Mouse (Mus musculus) CD4-positive, CD25-positive, alpha-beta regulatory T cell, adult 4 months (primary cell): ENCODE data around the gene Gm609. TPM values are rescaled to one million over a fixed set of nuclear protein-coding genes. Genes with fewer than 3 reads are reported as not detected.
A peak's percentile ranks its signal among the peaks of the same experiment; 100 is the strongest.
"Not testable (repeated sequence)": the region's sequence is repeated elsewhere in the genome, so short reads cannot be mapped to it uniquely, and the experiment has no call there.

Source experiments
- ATAC-seq: one replicate; pipeline ENCODE4 v1.8.0; 2017
- polyA plus RNA-seq, 2 experiments: library from polyadenylated mRNA; unstranded; fragments of 100-300 nt; shearing (Covaris generic); gene quantifications; one replicate each; pipeline ENCODE4 v1.2.1; 2017

The Gm609 gene
- under 1 TPM in 1 of 2 experiments, not detected in 1; 0.19 TPM for polyA plus RNA-seq

GRCm38 (mm10) chr16:45492927-45493326, at the start of gene Gm609:
Gm609 (minus strand) TSS chr16:45492969.
- no peak for ATAC-seq

GRCm38 (mm10) chr16:45542108-45542507, 49.3 kb upstream of the Gm609 start:
- no peak for ATAC-seq

GRCm38 (mm10) chr16:45538342-45538741, 45.6 kb upstream of the Gm609 start:
- ATAC-seq = not testable (repeated sequence)

GRCm38 (mm10) chr16:45535009-45535408, 42.2 kb upstream of the Gm609 start, which contains the start of gene Slc9c1:
Slc9c1 (plus strand) TSS chr16:45535309.
- no peak for ATAC-seq

DNA sequence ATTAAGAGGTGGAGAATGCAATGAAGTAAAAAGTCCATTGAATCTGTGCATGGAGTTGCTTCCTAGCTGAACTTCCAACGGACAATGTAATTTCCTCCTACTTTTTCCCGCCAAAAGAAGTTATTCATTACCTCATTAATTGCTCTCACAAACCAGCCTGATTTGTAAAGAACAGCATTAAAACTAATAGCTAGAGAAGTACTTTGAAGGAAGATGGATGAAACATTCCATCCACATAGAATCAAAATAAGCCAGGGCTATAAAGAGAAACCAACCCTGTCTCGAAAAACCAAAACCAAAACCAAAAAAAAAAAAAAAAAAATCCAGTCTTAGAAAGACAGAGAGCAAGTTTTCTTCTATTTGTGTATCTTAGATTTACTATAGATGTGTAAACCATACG, 39.2 kb upstream of the Gm609 start, which contains the start of gene Gm17783:
TSS of gene Gm17783 (minus strand) at position 101 of the 400 bp plus-strand sequence.
- ATAC-seq = no peak

DNA sequence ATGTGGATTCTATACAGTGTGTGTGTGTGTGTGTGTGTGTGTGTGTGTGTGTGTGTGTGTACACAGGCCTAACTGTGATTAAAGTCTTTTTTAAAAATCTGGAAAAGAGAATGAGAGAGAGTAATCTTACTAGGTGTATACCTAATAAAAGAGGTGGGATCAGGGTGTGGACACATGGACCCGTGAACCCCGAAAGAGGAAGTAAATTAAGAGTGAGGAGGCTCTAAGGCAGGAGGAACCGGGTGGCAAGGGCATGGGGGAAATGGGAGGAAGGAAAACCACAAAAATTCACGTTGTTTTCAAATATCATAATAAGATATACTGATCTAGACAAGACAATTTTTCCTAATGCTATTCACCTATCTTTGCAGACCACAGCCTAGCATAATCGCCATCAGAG, 32.8 kb upstream of the Gm609 start:
- no peak for ATAC-seq

GRCm38 (mm10) chr16:45495326-45495725, 2.6 kb upstream of the Gm609 start:
- no peak for ATAC-seq

DNA sequence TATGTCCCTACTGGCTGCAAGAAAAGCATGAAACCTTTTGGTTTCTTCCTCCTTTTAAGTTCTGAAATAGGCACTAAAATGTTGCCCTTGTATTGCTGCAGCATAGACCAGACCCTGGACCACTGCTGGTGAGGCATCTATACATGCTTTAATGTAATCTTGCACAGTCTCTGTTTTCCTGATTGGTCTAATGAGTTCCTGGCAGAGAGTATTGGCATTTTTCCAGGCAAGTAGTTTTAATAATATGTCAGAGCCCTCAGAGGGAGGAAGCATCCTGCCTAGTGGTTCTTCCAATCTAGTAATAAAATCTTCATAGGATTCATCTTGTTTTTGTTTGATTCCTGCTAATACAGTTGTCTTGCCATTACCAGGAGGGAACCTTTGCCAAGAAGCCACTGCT, 15.8 kb downstream of the Gm609 start:
- no peak for ATAC-seq

- ATAC-seq = not testable (repeated sequence)
Observed at GRCm38 (mm10) chr16:45471836-45472235, 20.9 kb downstream of the Gm609 start.

GRCm38 (mm10) chr16:45454762-45455161, 38.0 kb downstream of the Gm609 start:
- ATAC-seq = no peak

GRCm38 (mm10) chr16:45437230-45437739, 55.5 kb downstream of the Gm609 start:
- no peak for ATAC-seq

DNA sequence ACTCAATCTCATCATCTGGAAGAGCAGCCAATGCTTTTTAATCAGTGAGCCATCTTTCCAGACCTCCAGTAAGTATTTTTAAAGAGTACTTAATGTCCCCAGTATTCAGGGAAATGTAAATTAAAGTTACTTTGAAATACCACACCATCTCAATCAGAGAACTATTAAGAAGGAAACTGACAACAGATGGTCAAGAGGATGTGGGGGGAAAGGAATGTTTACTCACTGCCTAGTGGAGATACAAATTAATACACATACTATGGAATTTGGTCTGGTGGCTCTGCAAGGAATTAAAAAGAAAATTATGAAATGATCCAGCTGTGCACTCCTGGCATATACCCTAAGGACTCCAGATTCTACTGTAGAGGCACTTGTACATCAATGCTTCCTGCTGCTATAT, 57.2 kb downstream of the Gm609 start:
- no peak for ATAC-seq

DNA sequence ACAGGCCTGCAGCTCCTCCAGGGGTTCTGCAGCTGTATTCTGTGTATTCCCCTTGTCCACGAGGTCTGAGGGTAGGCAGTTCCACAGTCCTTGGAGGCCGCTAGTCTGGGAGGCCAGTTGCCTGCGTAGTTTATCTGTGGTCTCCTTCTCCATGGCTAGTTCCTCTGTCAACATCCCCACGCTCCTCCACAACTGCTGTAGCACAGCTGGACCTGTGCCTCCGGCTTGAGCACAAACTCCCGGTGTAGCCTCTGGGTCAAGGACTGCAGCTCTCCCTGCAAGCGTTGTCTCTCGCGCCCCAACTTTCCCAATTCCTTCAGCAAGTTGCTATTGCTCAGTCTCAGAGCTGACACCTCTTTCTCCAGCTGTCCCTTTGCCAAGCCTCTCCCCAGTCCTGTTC, 65.1 kb downstream of the Gm609 start:
- ATAC-seq = no peak

- peak; percentile 69 for ATAC-seq
Observed at GRCm38 (mm10) chr16:45413497-45413896, 79.3 kb downstream of the Gm609 start.

DNA sequence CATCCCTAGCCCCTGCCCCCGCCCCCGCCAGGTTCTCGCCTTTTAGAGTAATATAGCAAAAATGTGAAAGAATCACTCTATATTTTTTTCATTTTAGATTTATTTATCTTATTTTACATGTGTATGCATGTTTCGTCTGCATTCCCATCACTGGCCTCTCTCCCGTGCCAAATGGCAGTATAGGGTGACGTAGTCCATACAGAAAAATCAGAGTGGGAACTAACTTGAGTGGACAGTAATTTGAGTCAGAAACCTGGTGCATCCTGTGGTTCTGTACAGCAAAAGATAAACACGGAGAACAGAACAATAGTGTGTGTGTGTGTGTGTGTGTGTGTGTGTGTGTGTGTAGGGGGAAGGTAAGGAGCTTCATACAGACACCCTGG, 83.7 kb downstream of the Gm609 start:
- ATAC-seq = peak; percentile 7

- peak; percentile 87 for ATAC-seq
Observed at GRCm38 (mm10) chr16:45408425-45409063, 84.2 kb downstream of the Gm609 start, which contains the start of gene Cd200. Cd200 (minus strand) TSS chr16:45409053.

- ATAC-seq = peak; percentile 13
Observed at GRCm38 (mm10) chr16:45407645-45408400, 84.9 kb downstream of the Gm609 start.

DNA sequence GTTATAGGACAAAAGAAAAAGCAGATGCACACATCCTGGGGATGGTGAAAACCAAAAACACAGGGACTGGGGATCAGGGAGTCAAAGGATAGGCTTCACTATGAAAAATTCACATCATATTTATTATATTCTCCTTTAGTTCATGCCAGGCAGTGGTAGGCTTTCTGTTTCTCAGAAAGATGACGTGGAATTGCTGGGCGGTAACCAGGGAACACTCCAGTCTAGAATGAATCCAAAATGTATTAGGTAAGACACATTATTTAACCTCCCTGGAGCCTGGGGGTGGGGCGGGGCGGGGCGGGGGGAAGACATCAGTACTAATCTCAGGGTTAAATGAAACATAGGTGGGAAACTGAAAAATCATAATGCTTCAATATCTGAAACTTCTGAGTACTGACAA, 85.7 kb downstream of the Gm609 start:
- ATAC-seq = no peak

- ATAC-seq = no peak
Observed at GRCm38 (mm10) chr16:45402951-45403350, 89.8 kb downstream of the Gm609 start.

DNA sequence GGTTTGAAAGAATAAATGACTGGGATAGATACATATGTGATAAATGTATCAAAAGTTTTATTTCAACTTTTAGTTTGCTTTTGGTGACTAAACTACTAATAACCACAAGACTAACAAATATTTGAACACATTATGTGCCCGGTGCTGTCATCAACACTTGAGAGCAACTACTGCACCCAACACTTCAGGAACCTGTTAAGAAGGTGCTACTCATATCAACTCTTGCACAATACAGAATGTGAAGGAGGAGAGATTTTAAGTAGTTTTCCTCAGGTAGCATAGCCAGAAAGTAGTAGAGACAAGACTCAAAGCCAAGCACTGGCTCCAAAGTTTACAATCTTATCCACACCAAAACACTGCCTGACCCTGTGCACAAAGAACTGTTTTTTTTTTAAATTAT, 90.7 kb downstream of the Gm609 start:
- ATAC-seq = no peak

GRCm38 (mm10) chr16:45399947-45400555, 92.7 kb downstream of the Gm609 start:
- ATAC-seq = no peak

- ATAC-seq = no peak
Observed at GRCm38 (mm10) chr16:45399411-45399810, 93.4 kb downstream of the Gm609 start.

- no peak for ATAC-seq
Observed at GRCm38 (mm10) chr16:45397440-45397839, 95.3 kb downstream of the Gm609 start.
